Mouse (Mus musculus) liver, adult 2 months (tissue): Measurements from ENCODE around the gene Acly. TPM values are rescaled to one million over a fixed set of nuclear protein-coding genes. Genes with fewer than 3 reads are reported as not detected.
A peak's percentile ranks its signal among the peaks of the same experiment; 100 is the strongest.

Experiments
- DNase-seq: peaks from one replicate; pipeline ENCODE4 v3.0.0-alpha.2; 2011; ENCODE audit warnings: low read depth, low spot score; ENCODE audit errors: extremely low read depth
- H3K27ac ChIP-seq: fragments of 200-500 bp; replicated peaks from 2 replicates; pipeline ENCODE4 v1.5.1; 2012; ENCODE audit warnings: low read depth, mild to moderate bottlenecking, control low read depth, inconsistent platforms, low read length; ENCODE audit not compliant: insufficient read depth
- H3K27me3 ChIP-seq: fragments of 200-500 bp; 2 replicates; pipeline ENCODE4 v1.6.1; 2012; ENCODE audit warnings: mild to moderate bottlenecking, moderate library complexity, low read length, inconsistent platforms; ENCODE audit not compliant: control insufficient read depth, insufficient read depth
- H3K36me3 ChIP-seq: fragments of 200-500 bp; 2 replicates; pipeline ENCODE4 v1.6.1; 2012; ENCODE audit warnings: low read length, inconsistent platforms; ENCODE audit not compliant: control insufficient read depth, insufficient read depth
- H3K4me1 ChIP-seq: fragments of 200-500 bp; 2 replicates; pipeline ENCODE4 v1.6.1; 2011; ENCODE audit warnings: low read length; ENCODE audit not compliant: control insufficient read depth, insufficient read depth
- H3K4me3 ChIP-seq: fragments of 200-500 bp; 2 replicates; pipeline ENCODE4 v1.5.1; 2011; ENCODE audit warnings: low read depth, mild to moderate bottlenecking, control low read depth, low read length, moderate library complexity; ENCODE audit not compliant: insufficient read depth
- H3K79me2 ChIP-seq: fragments of 200-500 bp; 2 replicates; pipeline ENCODE4 v1.6.1; 2012; ENCODE audit warnings: inconsistent platforms, mild to moderate bottlenecking, low read length, moderate library complexity; ENCODE audit not compliant: control insufficient read depth, insufficient read depth
- H3K9ac ChIP-seq: fragments of 200-500 bp; 2 replicates; pipeline ENCODE4 v1.6.1; 2012; ENCODE audit warnings: low read depth, mild to moderate bottlenecking, control low read depth, inconsistent platforms, low read length
- CTCF ChIP-seq: fragments of 200-500 bp; IDR thresholded peaks from 2 replicates; pipeline ENCODE4 v1.5.1; 2011; ENCODE audit warnings: low read depth, low read length, control low read depth
- POLR2A ChIP-seq: fragments of 200-500 bp; IDR thresholded peaks from 2 replicates; pipeline ENCODE4 v1.6.1; 2011; ENCODE audit warnings: low read length, control low read depth; ENCODE audit not compliant: insufficient read depth; ENCODE audit errors: extremely low read depth
- WGBS: fragments of 180-500 bp; shearing (Covaris S2); methylation state at CpG from one replicate; pipeline ENCODE4 v1.1.7; 2018; 5-methylcytosine and 5-hydroxymethylcytosine counted together
- polyA plus RNA-seq: library from polyadenylated mRNA; depleted of rRNA; stranded (reverse); fragments of >200 nt; gene quantifications from 2 replicates; pipeline ENCODE4 v1.2.3, GENCODE M21; 2012
- total RNA-seq: library from RNA; depleted of rRNA; stranded (reverse); fragments of >200 nt; gene quantifications from 2 replicates; pipeline ENCODE4 v1.2.3, GENCODE M21; 2014

Acly gene
- total and polyA plus RNA-seq, 2 experiments = 124 to 205 TPM

DNA sequence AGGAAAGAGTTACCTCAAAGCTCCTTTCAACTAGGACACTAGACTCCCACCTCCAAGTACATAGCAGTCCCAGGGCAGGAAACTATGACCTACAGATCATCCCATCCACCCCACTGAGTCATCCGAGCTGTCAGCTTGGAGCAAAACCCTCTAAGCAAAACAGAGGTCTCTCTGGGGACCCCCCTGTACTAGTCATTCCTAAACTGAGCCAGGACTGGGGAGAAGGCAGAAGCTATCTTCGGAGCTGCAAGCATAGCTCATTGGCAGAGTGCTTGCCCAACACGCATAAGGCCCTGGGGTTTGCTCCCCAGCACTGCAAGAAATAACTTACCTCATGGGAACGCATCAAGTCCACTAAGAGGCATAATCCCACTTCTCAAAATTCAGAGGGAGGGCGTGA, 3.4 kb downstream of the Acly start:
- WGBS = 69% methylated on average over 5 of the region's 5 CpGs
- H3K4me3 ChIP-seq = no peak overlapping the region
- peaks cover 26% of the 10 kb centered on the region for H3K36me3 ChIP-seq
- no peak overlapping the region; the same call in 1 of the 2 replicates for H3K27ac ChIP-seq
- no peak overlapping the region for H3K9ac ChIP-seq
- peaks cover 52% of the 10 kb centered on the region for H3K4me1 ChIP-seq
- no peak for DNase-seq
- peaks cover 20% of the 10 kb centered on the region; the same call in 1 of the 2 replicates for H3K79me2 ChIP-seq
- TF ChIP-seq CTCF (no peak), POLR2A (no peak)
- no peaks in the 10 kb centered on the region for H3K27me3 ChIP-seq

DNA sequence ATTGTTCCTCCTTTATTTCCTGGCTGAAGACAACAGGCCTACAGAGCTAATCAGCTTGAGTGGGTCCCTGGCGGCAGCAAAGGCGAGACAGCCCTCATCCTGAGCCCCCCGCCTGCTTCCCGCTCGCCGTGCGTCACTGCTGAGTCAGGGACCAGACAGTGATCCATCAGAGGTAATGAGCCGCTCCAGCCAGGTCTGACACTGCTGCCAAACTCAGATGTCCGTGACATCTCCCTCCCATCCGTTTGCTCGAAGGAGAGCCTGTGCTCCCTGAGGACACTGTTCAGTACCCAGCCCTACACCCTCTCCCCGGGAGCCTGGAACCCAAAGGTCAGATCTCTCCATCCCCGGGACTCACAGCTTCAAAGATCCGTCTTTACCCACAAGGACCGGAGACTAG, 7.0 kb downstream of the Acly start:
- 80% methylated on average over 15 of the region's 15 CpGs for WGBS
- no peak for TF ChIP-seq CTCF
- no peak for TF ChIP-seq POLR2A
- Histone ChIP-seq H3K9ac (no peak overlapping the region), H3K79me2 (peaks cover 5% of the 10 kb centered on the region; the same call in 1 of the 2 replicates), H3K4me1 (peaks cover 69% of the 10 kb centered on the region), H3K36me3 (peaks cover 45% of the 10 kb centered on the region), H3K27ac (no peak overlapping the region), H3K27me3 (no peaks in the 10 kb centered on the region), H3K4me3 (no peak overlapping the region)
- DNase-seq = no peak

DNA sequence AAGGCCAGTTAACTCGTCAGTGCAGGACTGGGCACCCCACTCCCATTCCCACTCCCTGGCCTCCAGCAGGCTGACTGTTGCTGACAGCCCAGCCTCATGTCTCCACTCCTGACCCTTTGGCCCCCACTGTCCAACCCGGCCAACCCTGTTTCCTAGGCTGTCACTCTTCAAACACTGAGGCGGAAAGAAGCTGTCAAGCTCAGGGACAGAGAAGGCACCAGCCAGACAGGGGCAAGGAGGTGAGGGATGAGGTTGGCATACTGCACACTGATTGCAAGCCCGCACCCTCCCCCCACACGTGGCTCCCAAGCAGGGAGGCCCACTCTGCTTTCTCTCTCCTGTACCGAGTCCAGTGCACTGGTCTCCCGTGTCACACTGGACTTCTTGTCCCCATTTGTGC, 8.6 kb downstream of the Acly start:
- Histone ChIP-seq H3K27me3 (no peaks in the 10 kb centered on the region), H3K27ac (peak overlapping the region; percentile 56), H3K4me1 (peaks cover 63% of the 10 kb centered on the region), H3K36me3 (peaks cover 54% of the 10 kb centered on the region), H3K9ac (peak overlapping the region; percentile 3; the same call in 1 of the 2 replicates), H3K4me3 (no peak overlapping the region), H3K79me2 (no peaks in the 10 kb centered on the region; the same call in 1 of the 2 replicates)
- TF ChIP-seq POLR2A (no peak), CTCF (no peak)
- peak; percentile 59 for DNase-seq
- 51% methylated on average over 7 of the region's 7 CpGs for WGBS

DNA sequence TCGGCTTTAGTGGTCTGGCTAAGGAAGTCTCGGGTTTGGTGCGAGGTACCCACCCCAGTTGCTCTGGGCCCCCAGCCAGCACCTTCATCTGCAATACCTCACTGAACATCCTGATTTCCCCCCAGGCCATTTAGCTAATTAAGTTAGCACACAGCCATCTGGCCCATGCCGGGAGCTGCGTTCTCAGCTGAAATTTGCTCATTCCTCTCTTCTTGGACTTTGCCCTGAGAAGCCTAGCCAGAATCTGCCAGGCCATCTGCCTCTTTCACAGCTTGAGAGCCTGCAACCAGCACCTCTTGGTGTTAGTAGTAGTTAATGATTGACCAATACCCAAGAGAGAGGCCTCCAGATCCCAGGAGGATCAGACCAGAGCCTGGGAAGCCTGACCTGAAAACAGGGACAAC, 9.6 kb downstream of the Acly start:
- 0 out of 2 replicates have a peak overlapping the region, but pooled peaks have one; percentile 14 for H3K9ac ChIP-seq
- WGBS = 29% methylated on average over 5 of the region's 5 CpGs
- H3K27me3 ChIP-seq = no peaks in the 10 kb centered on the region
- peaks cover 56% of the 10 kb centered on the region for H3K4me1 ChIP-seq
- peaks cover 61% of the 10 kb centered on the region for H3K36me3 ChIP-seq
- no peaks in the 10 kb centered on the region; the same call in 1 of the 2 replicates for H3K79me2 ChIP-seq
- TF ChIP-seq CTCF (no peak), POLR2A (no peak)
- H3K4me3 ChIP-seq = no peak overlapping the region
- DNase-seq = peak; percentile 98
- H3K27ac ChIP-seq = peak overlapping the region; percentile 83

DNA sequence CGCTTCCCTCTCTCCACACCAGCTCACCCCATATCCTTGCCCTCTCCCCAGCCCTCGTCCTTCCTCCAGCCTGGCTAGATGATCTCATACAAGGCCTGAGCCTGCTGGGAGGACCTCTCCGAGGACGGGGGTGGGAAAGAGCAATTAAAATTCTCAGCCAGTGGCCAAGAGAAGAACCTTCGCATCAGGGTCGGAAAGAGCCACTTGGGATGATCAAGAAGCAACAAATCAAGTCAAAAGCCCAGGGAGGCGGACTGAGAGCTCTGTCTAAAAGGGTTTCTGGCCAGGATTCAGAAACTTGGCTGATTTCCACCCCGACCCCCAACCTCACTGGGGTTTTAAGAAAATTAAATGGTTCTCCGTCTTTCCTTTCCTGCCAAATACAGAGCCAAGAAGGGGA, 11.5 kb downstream of the Acly start:
- no peak for DNase-seq
- H3K79me2 ChIP-seq = no peaks in the 10 kb centered on the region; the same call in 1 of the 2 replicates
- TF ChIP-seq POLR2A (no peak), CTCF (no peak)
- no peak overlapping the region for H3K9ac ChIP-seq
- no peaks in the 10 kb centered on the region for H3K27me3 ChIP-seq
- H3K4me1 ChIP-seq = peaks cover 48% of the 10 kb centered on the region
- H3K27ac ChIP-seq = peak overlapping the region; percentile 50
- H3K36me3 ChIP-seq = peaks cover 60% of the 10 kb centered on the region
- WGBS = 73% methylated on average over 9 of the region's 9 CpGs
- no peak overlapping the region for H3K4me3 ChIP-seq

DNA sequence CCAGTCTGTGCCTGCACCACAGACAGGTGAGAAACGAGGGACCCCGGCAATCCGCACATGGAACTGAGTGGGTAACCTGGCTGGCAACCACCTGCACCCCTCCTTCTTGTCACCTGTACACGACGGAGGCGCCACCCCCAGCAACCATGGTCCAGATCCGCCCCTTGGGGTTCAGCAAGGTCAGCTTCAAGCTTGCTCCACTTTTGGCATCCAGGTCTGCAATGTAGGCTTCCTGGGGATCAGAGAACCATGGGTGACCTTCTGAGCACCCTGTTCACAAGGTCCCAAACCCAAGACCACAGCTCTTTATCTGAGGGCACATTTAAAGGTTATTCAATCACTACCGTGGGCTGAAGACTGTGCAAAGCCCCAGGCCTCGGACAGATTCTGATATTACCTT, 12.0 kb downstream of the Acly start:
- TF ChIP-seq CTCF (no peak), POLR2A (no peak)
- peaks cover 61% of the 10 kb centered on the region for H3K36me3 ChIP-seq

More for the DNA sequence above, 12.0 kb downstream of the Acly start:
- H3K4me1 ChIP-seq = peaks cover 43% of the 10 kb centered on the region
- H3K27me3 ChIP-seq = no peaks in the 10 kb centered on the region
- no peak overlapping the region for H3K4me3 ChIP-seq
- H3K9ac ChIP-seq = no peak overlapping the region
- DNase-seq = peak; percentile 79
- H3K79me2 ChIP-seq = no peaks in the 10 kb centered on the region; the same call in 1 of the 2 replicates
- H3K27ac ChIP-seq = peak overlapping the region; percentile 50
- 54% methylated on average over 9 of the region's 9 CpGs for WGBS
